Comparison of ENCODE assay signal across 11 mouse cellular contexts in genomic region chr10:108831801-108832200, GRCm38 (mm10).
DNase-seq lines count a peak whose midpoint lies in the region; ATAC-seq lines count a peak whose summit lies in the region.
"Had no signal": no experiment of that assay in that cellular context is flagged by ENCODE, and none has a peak within 500 bp of the region (broad histone marks: within the 10 kb centered on the region; RNA-seq: fewer than 3 reads in every experiment).

No protein-coding gene starts in this region.

- WGBS in heart, embryonic 15.5 days: 51% methylated on average over 6 of the region's 6 CpGs
- 30% methylated on average over 6 of the region's 6 CpGs for WGBS in midbrain, embryonic 15.5 days

- H3K4me1 ChIP-seq in heart, embryonic 15.5 days (replicated peaks): no peaks in the 10 kb centered on the region
- peaks cover 10% of the 10 kb centered on the region; the same call in 1 of the 2 replicates for H3K4me1 ChIP-seq in midbrain, embryonic 15.5 days

- peak overlapping the region; percentile 31; the same call in 1 of the 2 replicates for H3K4me2 ChIP-seq in heart, embryonic 15.5 days
- H3K4me2 ChIP-seq in midbrain, embryonic 15.5 days: peak overlapping the region; percentile 35

- no peaks in the 10 kb centered on the region for H3K36me3 ChIP-seq in heart, embryonic 15.5 days
- no peaks in the 10 kb centered on the region for H3K36me3 ChIP-seq in midbrain, embryonic 15.5 days (replicated peaks)

- H3K4me3 ChIP-seq in heart, embryonic 15.5 days: peak overlapping the region; percentile 15; the same call in 1 of the 2 replicates
- no peak overlapping the region for H3K4me3 ChIP-seq in midbrain, embryonic 15.5 days

- ATAC-seq in heart, embryonic 15.5 days (replicated peaks; ENCODE audit: insufficient number of reproducible peaks, insufficient read depth, low FRiP score, low read depth): no peak
- ATAC-seq in midbrain, embryonic 15.5 days (replicated peaks): peak; percentile 80; the same call in 1 of the 2 replicates
- ATAC-seq: forebrain, embryonic 16.5 days had no signal

- H3K27me3 ChIP-seq in heart, embryonic 15.5 days: no peaks in the 10 kb centered on the region
- no peaks in the 10 kb centered on the region for H3K27me3 ChIP-seq in midbrain, embryonic 15.5 days (replicated peaks)

- intact Hi-C loops in heart, postnatal 10 days (cut with DNase I): no loop called here

- H3K9ac ChIP-seq in heart, embryonic 15.5 days: no peak overlapping the region
- no peak overlapping the region for H3K9ac ChIP-seq in midbrain, embryonic 15.5 days

- DNase-seq in heart, postnatal 10 days: no peak
- DNase-seq in Muller cell, postnatal 12 days (ENCODE audit: inconsistent ontology term): peak; percentile 36
- DNase-seq in cerebellum, postnatal 10 days: peak; percentile 83 to 86
- no peak for DNase-seq in urinary bladder, postnatal 10 days (ENCODE audit: low spot score)
- no peak for DNase-seq in adrenal gland, postnatal 36 days
- DNase-seq in embryo, embryonic 10.5 days (ENCODE audit: low spot score): no peak
- DNase-seq: lung, adult 2 months; spleen, adult 18-20 months had no signal

- H3K27ac ChIP-seq in heart, embryonic 15.5 days: no peak overlapping the region
- peak overlapping the region; percentile 6 for H3K27ac ChIP-seq in midbrain, embryonic 15.5 days

- no peaks in the 10 kb centered on the region for H3K9me3 ChIP-seq in heart, embryonic 15.5 days (replicated peaks)
- no peaks in the 10 kb centered on the region for H3K9me3 ChIP-seq in midbrain, embryonic 15.5 days

Comparison
In these comparisons a context has a peak if more than half of its experiments do, and no peak if none do; other contexts are left out.
1. DNase-seq: peak in Muller cell, postnatal 12 days (single experiment) and cerebellum, postnatal 10 days (2 of 2); none in heart, postnatal 10 days (0 of 2), urinary bladder, postnatal 10 days (single experiment), adrenal gland, postnatal 36 days (0 of 2) and embryo, embryonic 10.5 days (single experiment).